Comparison of ENCODE assay signal across 10 mouse cellular contexts in the genomic region with DNA sequence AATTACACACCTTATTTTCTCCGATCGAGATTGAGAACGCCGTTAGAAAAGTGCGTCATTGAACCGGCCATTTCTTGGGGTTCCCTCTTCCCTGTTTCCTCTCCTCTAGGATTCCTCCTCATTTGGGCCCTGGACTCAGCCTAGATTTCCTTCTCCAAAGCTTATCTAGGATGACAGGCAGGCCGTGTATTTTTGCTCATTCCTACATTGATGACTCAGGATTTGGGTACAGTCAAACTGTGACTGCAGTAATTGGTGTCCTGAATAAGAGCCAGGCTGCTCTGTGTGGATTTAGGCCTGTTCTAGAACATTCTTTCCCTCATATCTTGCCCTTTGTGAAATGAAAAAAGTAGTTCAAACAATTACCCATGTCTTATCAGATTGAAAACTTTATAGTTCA. TPM values are rescaled to one million over a fixed set of nuclear protein-coding genes. Genes with fewer than 3 reads are reported as not detected.
A peak's percentile ranks its signal among the peaks of the same experiment; 100 is the strongest.
DNase-seq lines count a peak whose midpoint lies in the region; ATAC-seq lines count a peak whose summit lies in the region.
"Had no signal": no experiment of that assay in that cellular context is flagged by ENCODE, and none has a peak within 500 bp of the region (broad histone marks: within the 10 kb centered on the region; RNA-seq: fewer than 3 reads in every experiment).

No protein-coding gene starts in this region.

- no peaks in the 10 kb centered on the region for H3K9me3 ChIP-seq in kidney, embryonic 15.5 days (replicated peaks)
- H3K9me3 ChIP-seq in embryonic facial prominence, embryonic 13.5 days, result no peaks in the 10 kb centered on the region
- no peaks in the 10 kb centered on the region for H3K9me3 ChIP-seq in liver, embryonic 13.5 days (replicated peaks)

- peak overlapping the region; percentile 84; the same call in 1 of the 2 replicates for H3K4me2 ChIP-seq in kidney, embryonic 15.5 days
- peak overlapping the region; percentile 77 for H3K4me2 ChIP-seq in embryonic facial prominence, embryonic 13.5 days
- peak overlapping the region; percentile 96; the same call in 1 of the 2 replicates for H3K4me2 ChIP-seq in liver, embryonic 13.5 days

- WGBS in kidney, embryonic 15.5 days, result 87% methylated on average over 7 of the region's 7 CpGs
- WGBS in embryonic facial prominence, embryonic 13.5 days, result 78% methylated on average over 7 of the region's 7 CpGs
- 83% methylated on average over 7 of the region's 7 CpGs for WGBS in liver, embryonic 13.5 days (ENCODE audit: insufficient replicate concordance)

- no peak for ATAC-seq in kidney, embryonic 15.5 days (replicated peaks; ENCODE audit: low FRiP score)
- no peak for ATAC-seq in embryonic facial prominence, embryonic 13.5 days (ENCODE audit: insufficient number of reproducible peaks, insufficient read depth, low FRiP score, low TSS enrichment, low read depth)
- no peak for ATAC-seq in liver, embryonic 13.5 days (ENCODE audit: low read depth)
- ATAC-seq in erythroid progenitor cell, adult 5-6 weeks (replicated peaks; ENCODE audit: low FRiP score, poor library complexity, severe bottlenecking), result no peak

- H3K4me1 ChIP-seq in kidney, embryonic 15.5 days, result peaks cover 18% of the 10 kb centered on the region
- peaks cover 20% of the 10 kb centered on the region for H3K4me1 ChIP-seq in embryonic facial prominence, embryonic 13.5 days
- H3K4me1 ChIP-seq in liver, embryonic 13.5 days (replicated peaks), result peaks cover 23% of the 10 kb centered on the region

- H3K27me3 ChIP-seq in kidney, embryonic 15.5 days, result no peaks in the 10 kb centered on the region
- H3K27me3 ChIP-seq in embryonic facial prominence, embryonic 13.5 days, result no peaks in the 10 kb centered on the region
- H3K27me3 ChIP-seq in liver, embryonic 13.5 days, result no peaks in the 10 kb centered on the region

- H3K27ac ChIP-seq in kidney, embryonic 15.5 days, result no peak overlapping the region
- H3K27ac ChIP-seq in embryonic facial prominence, embryonic 13.5 days, result no peak overlapping the region
- no peak overlapping the region; the same call in 1 of the 2 replicates for H3K27ac ChIP-seq in liver, embryonic 13.5 days

- no peak overlapping the region for H3K4me3 ChIP-seq in kidney, embryonic 15.5 days (replicated peaks)
- 0 out of 2 replicates have a peak overlapping the region, but pooled peaks have one; percentile 6 for H3K4me3 ChIP-seq in embryonic facial prominence, embryonic 13.5 days
- peak overlapping the region; percentile 86; the same call in 1 of the 2 replicates for H3K4me3 ChIP-seq in liver, embryonic 13.5 days (replicated peaks)

- no peak overlapping the region for H3K9ac ChIP-seq in kidney, embryonic 15.5 days
- 0 out of 2 replicates have a peak overlapping the region, but pooled peaks have one; percentile 76 for H3K9ac ChIP-seq in embryonic facial prominence, embryonic 13.5 days
- H3K9ac ChIP-seq in liver, embryonic 13.5 days, result no peak overlapping the region; the same call in 1 of the 2 replicates

- no peak for DNase-seq in kidney, postnatal 36 days
- DNase-seq in adipocyte (ENCODE audit: low spot score), result peak; percentile 52
- no peak for DNase-seq in liver, embryonic 13.5 days
- no peak for DNase-seq in layer of hippocampus, postnatal 36 days
- DNase-seq: lung, adult 18-20 months had no signal

- peaks cover 22% of the 10 kb centered on the region for H3K36me3 ChIP-seq in kidney, embryonic 15.5 days
- peaks cover 24% of the 10 kb centered on the region for H3K36me3 ChIP-seq in embryonic facial prominence, embryonic 13.5 days
- 0 out of 2 replicates have a peak, but pooled peaks cover 14% of the 10 kb centered on the region for H3K36me3 ChIP-seq in liver, embryonic 13.5 days

RNA-seq across cellular contexts. Expression of a gene that starts 1.8 kb away (rescaled TPM):
- 6.1 and 6.5 TPM in 2 replicates for polyA plus RNA-seq in kidney, embryonic 15.5 days (2015; fragmentation: Nextera tagmentation; extraction: Ambion mirVana)
- polyA plus RNA-seq in embryonic facial prominence, embryonic 13.5 days (2015; fragmentation: Nextera tagmentation; extraction: Ambion mirVana), result 6.7 and 7.0 TPM in 2 replicates
- polyA plus RNA-seq in liver, embryonic 13.5 days (2015; fragmentation: Nextera tagmentation; extraction: Ambion mirVana), result 1.5 and 2.0 TPM in 2 replicates
- total RNA-seq in layer of hippocampus, postnatal 36 days (2021), result 10 to 100 TPM; 40.7 to 41.2 TPM
- 0.36 and 0.42 TPM in 2 replicates for total RNA-seq in erythroid progenitor cell, adult 5-6 weeks (2015; ENCODE audit: low replicate concordance)
- 0.38 and 0.64 TPM in 2 replicates for total RNA-seq in erythroid progenitor cell, adult 5-6 weeks (2017; ENCODE audit: low replicate concordance)

RNA-seq across cellular contexts. Expression of a gene that starts 14.7 kb away (rescaled TPM):
- not detected in 2 replicates for polyA plus RNA-seq in kidney, embryonic 15.5 days (2015; fragmentation: Nextera tagmentation; extraction: Ambion mirVana)
- polyA plus RNA-seq in embryonic facial prominence, embryonic 13.5 days (2015; fragmentation: Nextera tagmentation; extraction: Ambion mirVana), result not detected in 2 replicates
- polyA plus RNA-seq in liver, embryonic 13.5 days (2015; fragmentation: Nextera tagmentation; extraction: Ambion mirVana), result not detected in 2 replicates
- not detected for total RNA-seq in layer of hippocampus, postnatal 36 days (2021)
- not detected in 2 replicates for total RNA-seq in erythroid progenitor cell, adult 5-6 weeks (2015; ENCODE audit: low replicate concordance)
- total RNA-seq in erythroid progenitor cell, adult 5-6 weeks (2017; ENCODE audit: low replicate concordance), result not detected in 2 replicates
- polyA plus RNA-seq: kidney, embryonic 14.5 days; small intestine, adult 2 months had no signal

RNA-seq across cellular contexts. Expression of a gene that starts 31.1 kb away (rescaled TPM):
- polyA plus RNA-seq in kidney, embryonic 15.5 days (2015; fragmentation: Nextera tagmentation; extraction: Ambion mirVana), result 2.9 and 3.8 TPM in 2 replicates
- 2.1 and 3.1 TPM in 2 replicates for polyA plus RNA-seq in embryonic facial prominence, embryonic 13.5 days (2015; fragmentation: Nextera tagmentation; extraction: Ambion mirVana)
- 7.5 and 9.6 TPM in 2 replicates for polyA plus RNA-seq in liver, embryonic 13.5 days (2015; fragmentation: Nextera tagmentation; extraction: Ambion mirVana)
- total RNA-seq in layer of hippocampus, postnatal 36 days (2021), result 1 to 10 TPM; 3.6 to 3.8 TPM
- total RNA-seq in erythroid progenitor cell, adult 5-6 weeks (2015; ENCODE audit: low replicate concordance), result 2.1 and 3.2 TPM in 2 replicates
- total RNA-seq in erythroid progenitor cell, adult 5-6 weeks (2017; ENCODE audit: low replicate concordance), result 0.83 and 0.90 TPM in 2 replicates

RNA-seq across cellular contexts. Expression of a gene that starts 49.7 kb away (rescaled TPM):
- 18.3 and 18.5 TPM in 2 replicates for polyA plus RNA-seq in kidney, embryonic 15.5 days (2015; fragmentation: Nextera tagmentation; extraction: Ambion mirVana)
- polyA plus RNA-seq in embryonic facial prominence, embryonic 13.5 days (2015; fragmentation: Nextera tagmentation; extraction: Ambion mirVana), result 16.0 and 17.7 TPM in 2 replicates
- polyA plus RNA-seq in liver, embryonic 13.5 days (2015; fragmentation: Nextera tagmentation; extraction: Ambion mirVana), result 16.2 and 18.0 TPM in 2 replicates
- 10 to 100 TPM in 1 of 2 experiments, 1 to 10 TPM in 1; 9.3 to 11.2 TPM for total RNA-seq in layer of hippocampus, postnatal 36 days (2021)
- total RNA-seq in erythroid progenitor cell, adult 5-6 weeks (2015; ENCODE audit: low replicate concordance), result 5.8 and 7.1 TPM in 2 replicates
- total RNA-seq in erythroid progenitor cell, adult 5-6 weeks (2017; ENCODE audit: low replicate concordance), result 7.3 and 18.7 TPM in 2 replicates
